Mouse (Mus musculus): Measurements from ENCODE around the gene Crlf2. TPM values are rescaled to one million over a fixed set of nuclear protein-coding genes. Genes with fewer than 3 reads are reported as not detected.

Crlf2 gene
- total and polyA plus RNA-seq, 3 experiments, result 4.7 to 8.4 (median 7.3) TPM

- intact Hi-C loops (cut with DNase I), result loop anchor here (5.0 to 10.0 kb wide), 3 partner anchors 367 to 890 kb away; partner anchors contain the start of genes Chfr, Fbrsl1 and Gm15446
- Histone ChIP-seq H3K4me1 (ENCODE audit: control insufficient read depth, insufficient read depth, low read length) (no peaks in the 10 kb centered on the region), H3K27ac (no peak overlapping the region), H3K79me2 (replicated peaks; ENCODE audit: control insufficient read depth, insufficient read depth, low read length) (no peaks in the 10 kb centered on the region), H3K4me3 (no peak overlapping the region), H3K36me3 (ENCODE audit: control insufficient read depth, insufficient read depth, low read length) (no peaks in the 10 kb centered on the region), H3K27me3 (ENCODE audit: control insufficient read depth, insufficient read depth, low read length) (no peaks in the 10 kb centered on the region), H3K9ac (ENCODE audit: low read depth, low read length) (no peak overlapping the region)
- no peak for DNase-seq
- no peak for TF ChIP-seq CTCF (IDR thresholded peaks at IDR 0.05)
- WGBS, result 77% methylated on average over 26 of the region's 26 CpGs
Observed at GRCm38 (mm10) chr5:109555236-109555675, 3.5 kb downstream of the Crlf2 start.

- H3K27me3 ChIP-seq (ENCODE audit: control insufficient read depth, insufficient read depth, low read length), result no peaks in the 10 kb centered on the region
- H3K4me3 ChIP-seq, result no peak overlapping the region
- WGBS, result 79% methylated on average over 30 of the region's 30 CpGs
- TF ChIP-seq POLR2A (IDR thresholded peaks at IDR 0.05; ENCODE audit: insufficient read depth, low read depth, low read length) (no peak), EP300 (IDR thresholded peaks at IDR 0.05; ENCODE audit: insufficient read depth, low read depth, low read length) (no peak), CTCF (IDR thresholded peaks at IDR 0.05) (no peak)
- H3K36me3 ChIP-seq (ENCODE audit: control insufficient read depth, insufficient read depth, low read length), result no peaks in the 10 kb centered on the region
- H3K27ac ChIP-seq, result no peak overlapping the region
- intact Hi-C loops (cut with DNase I), result loop anchor here (5.0 to 10.0 kb wide), 3 partner anchors 368 to 890 kb away; partner anchors contain the start of genes Chfr, Fbrsl1 and Gm15446
- no peaks in the 10 kb centered on the region for H3K4me1 ChIP-seq (ENCODE audit: control insufficient read depth, insufficient read depth, low read length)
- no peak for DNase-seq
- no peak overlapping the region for H3K9ac ChIP-seq (ENCODE audit: low read depth, low read length)
- no peaks in the 10 kb centered on the region for H3K79me2 ChIP-seq (replicated peaks; ENCODE audit: control insufficient read depth, insufficient read depth, low read length)
Observed at GRCm38 (mm10) chr5:109554091-109555050, 4.4 kb downstream of the Crlf2 start.

GRCm38 (mm10) chr5:109553160-109553930, 5.4 kb downstream of the Crlf2 start:
- no peak overlapping the region for H3K27ac ChIP-seq
- no peak for DNase-seq
- H3K4me3 ChIP-seq, result no peak overlapping the region
- no peaks in the 10 kb centered on the region for H3K4me1 ChIP-seq (ENCODE audit: control insufficient read depth, insufficient read depth, low read length)
- no peak overlapping the region for H3K9ac ChIP-seq (ENCODE audit: low read depth, low read length)
- no peaks in the 10 kb centered on the region for H3K27me3 ChIP-seq (ENCODE audit: control insufficient read depth, insufficient read depth, low read length)
- WGBS, result 52% methylated on average over 18 of the region's 18 CpGs
- TF ChIP-seq POLR2A (IDR thresholded peaks at IDR 0.05; ENCODE audit: insufficient read depth, low read depth, low read length), result no peak
- TF ChIP-seq CTCF (IDR thresholded peaks at IDR 0.05), result no peak
- TF ChIP-seq EP300 (IDR thresholded peaks at IDR 0.05; ENCODE audit: insufficient read depth, low read depth, low read length), result no peak
- intact Hi-C loops (cut with DNase I), result loop anchor here (10.0 kb wide), 2 partner anchors 581 to 891 kb away; partner anchors contain the start of genes Chfr and Fbrsl1
- H3K36me3 ChIP-seq (ENCODE audit: control insufficient read depth, insufficient read depth, low read length), result no peaks in the 10 kb centered on the region
- no peaks in the 10 kb centered on the region for H3K79me2 ChIP-seq (replicated peaks; ENCODE audit: control insufficient read depth, insufficient read depth, low read length)

- Histone ChIP-seq H3K4me1 (ENCODE audit: control insufficient read depth, insufficient read depth, low read length) (no peaks in the 10 kb centered on the region), H3K9ac (ENCODE audit: low read depth, low read length) (no peak overlapping the region), H3K79me2 (replicated peaks; ENCODE audit: control insufficient read depth, insufficient read depth, low read length) (no peaks in the 10 kb centered on the region), H3K27me3 (ENCODE audit: control insufficient read depth, insufficient read depth, low read length) (no peaks in the 10 kb centered on the region), H3K27ac (no peak overlapping the region), H3K4me3 (no peak overlapping the region), H3K36me3 (ENCODE audit: control insufficient read depth, insufficient read depth, low read length) (no peaks in the 10 kb centered on the region)
- DNase-seq, result no peak
- TF ChIP-seq EP300 (IDR thresholded peaks at IDR 0.05; ENCODE audit: insufficient read depth, low read depth, low read length) (no peak), POLR2A (IDR thresholded peaks at IDR 0.05; ENCODE audit: insufficient read depth, low read depth, low read length) (no peak), CTCF (IDR thresholded peaks at IDR 0.05) (no peak)
- intact Hi-C loops (cut with DNase I), result loop anchor here (10.0 kb wide), 2 partner anchors 582 to 892 kb away; partner anchors contain the start of genes Chfr and Fbrsl1
- 73% methylated on average over 15 of the region's 15 CpGs for WGBS
Observed at GRCm38 (mm10) chr5:109552541-109552940, 6.3 kb downstream of the Crlf2 start.

- Histone ChIP-seq H3K4me1 (ENCODE audit: control insufficient read depth, insufficient read depth, low read length) (no peaks in the 10 kb centered on the region), H3K27ac (no peak overlapping the region), H3K9ac (ENCODE audit: low read depth, low read length) (no peak overlapping the region), H3K79me2 (replicated peaks; ENCODE audit: control insufficient read depth, insufficient read depth, low read length) (no peaks in the 10 kb centered on the region), H3K4me3 (no peak overlapping the region), H3K27me3 (ENCODE audit: control insufficient read depth, insufficient read depth, low read length) (no peaks in the 10 kb centered on the region), H3K36me3 (ENCODE audit: control insufficient read depth, insufficient read depth, low read length) (no peaks in the 10 kb centered on the region)
- TF ChIP-seq EP300 (IDR thresholded peaks at IDR 0.05; ENCODE audit: insufficient read depth, low read depth, low read length), result no peak
- no peak for TF ChIP-seq POLR2A (IDR thresholded peaks at IDR 0.05; ENCODE audit: insufficient read depth, low read depth, low read length)
- no peak for TF ChIP-seq CTCF (IDR thresholded peaks at IDR 0.05)
- 76% methylated on average over 11 of the region's 13 CpGs for WGBS
- no peak for DNase-seq
- intact Hi-C loops (cut with DNase I), result loop anchor here (10.0 kb wide), 2 partner anchors 583 to 893 kb away; partner anchors contain the start of genes Chfr and Fbrsl1
Observed at GRCm38 (mm10) chr5:109552116-109552515, 6.7 kb downstream of the Crlf2 start.
